Mouse (Mus musculus): ENCODE measurements around the gene Tgm4. TPM values are rescaled to one million over a fixed set of nuclear protein-coding genes. Genes with fewer than 3 reads are reported as not detected.

Tgm4 gene
- polyA plus RNA-seq, 1 experiment from 2014 or later: 0.91 TPM

- ATAC-seq (ENCODE audit: low FRiP score, low TSS enrichment) (no peak), DNase-seq (peak; percentile 0)
- WGBS: 68% methylated on average over 6 of the region's 6 CpGs
Measured at GRCm38 (mm10) chr9:123113931-123114330, 79.4 kb downstream of the Tgm4 start.

GRCm38 (mm10) chr9:123115566-123115965, 81.0 kb downstream of the Tgm4 start:
- 77% methylated on average over 1 of the region's 1 CpGs for WGBS
- H3K9me3 ChIP-seq (ENCODE audit: control insufficient read depth, low read length): no peaks in the 10 kb centered on the region
- no peak overlapping the region for H3K27ac ChIP-seq (replicated peaks; ENCODE audit: low read depth, low read length)
- ATAC-seq (ENCODE audit: low FRiP score, low TSS enrichment) (no peak), DNase-seq (no peak)
- no peaks in the 10 kb centered on the region for H3K27me3 ChIP-seq (ENCODE audit: control insufficient read depth, insufficient read depth, low read length)
- peaks cover 14% of the 10 kb centered on the region for H3K4me1 ChIP-seq (ENCODE audit: control insufficient read depth, insufficient read depth, low read length)
- no peak overlapping the region for H3K4me3 ChIP-seq (replicated peaks; ENCODE audit: low read depth, low read length)
- no peak overlapping the region for H3K4me2 ChIP-seq (ENCODE audit: low read length)
- peaks cover 26% of the 10 kb centered on the region for H3K36me3 ChIP-seq (ENCODE audit: control insufficient read depth, insufficient read depth, low read length)
- no peak overlapping the region for H3K9ac ChIP-seq (replicated peaks; ENCODE audit: low read length)

More at GRCm38 (mm10) chr9:123113931-123114330, 79.4 kb downstream of the Tgm4 start:
- Histone ChIP-seq H3K36me3 (ENCODE audit: control insufficient read depth, insufficient read depth, low read length) (peaks cover 10% of the 10 kb centered on the region), H3K4me3 (replicated peaks; ENCODE audit: low read depth, low read length) (peak overlapping the region; percentile 81), H3K27me3 (ENCODE audit: control insufficient read depth, insufficient read depth, low read length) (no peaks in the 10 kb centered on the region), H3K4me1 (ENCODE audit: control insufficient read depth, insufficient read depth, low read length) (peaks cover 14% of the 10 kb centered on the region), H3K27ac (replicated peaks; ENCODE audit: low read depth, low read length) (peak overlapping the region; percentile 96; the same call in 1 of the 2 replicates), H3K9me3 (ENCODE audit: control insufficient read depth, low read length) (no peaks in the 10 kb centered on the region), H3K9ac (replicated peaks; ENCODE audit: low read length) (peak overlapping the region; percentile 90), H3K4me2 (ENCODE audit: low read length) (peak overlapping the region; percentile 73)

Other genes with a start within 250 kb of the Tgm4 start
- gene Tcaim, start 229.2 kb upstream of the Tgm4 start, polyA plus RNA-seq (2014; fragmentation: Nextera tagmentation; extraction: Ambion mirVana): 7.0 and 8.5 TPM in 2 replicates
- gene Gm35549, start 190.7 kb upstream of the Tgm4 start, polyA plus RNA-seq (2014; fragmentation: Nextera tagmentation; extraction: Ambion mirVana): 0.63 and 0.88 TPM in 2 replicates
- 71.5 and 112 TPM in 2 replicates for gene Zfp445, start 168.7 kb upstream of the Tgm4 start, polyA plus RNA-seq (2014; fragmentation: Nextera tagmentation; extraction: Ambion mirVana)
- 2.1 and 2.7 TPM in 2 replicates for gene Zkscan7, start 149.0 kb upstream of the Tgm4 start, polyA plus RNA-seq (2014; fragmentation: Nextera tagmentation; extraction: Ambion mirVana)
- gene Zfp105, start 111.7 kb upstream of the Tgm4 start, polyA plus RNA-seq (2014; fragmentation: Nextera tagmentation; extraction: Ambion mirVana): 19.2 and 25.4 TPM in 2 replicates
- 36.5 and 37.7 TPM in 2 replicates for gene 1110059G10Rik, start 83.7 kb upstream of the Tgm4 start, polyA plus RNA-seq (2014; fragmentation: Nextera tagmentation; extraction: Ambion mirVana)
- 8.0 and 13.6 TPM in 2 replicates for gene Kif15, start 83.7 kb upstream of the Tgm4 start, polyA plus RNA-seq (2014; fragmentation: Nextera tagmentation; extraction: Ambion mirVana)
- gene Tmem42, start 13.4 kb upstream of the Tgm4 start, polyA plus RNA-seq (2014; fragmentation: Nextera tagmentation; extraction: Ambion mirVana): 27.4 and 35.3 TPM in 2 replicates
- gene Zdhhc3, start 78.5 kb downstream of the Tgm4 start, polyA plus RNA-seq (2014; fragmentation: Nextera tagmentation; extraction: Ambion mirVana): 63.3 and 64.8 TPM in 2 replicates
- 80.6 and 81.4 TPM in 2 replicates for gene Exosc7, start 78.5 kb downstream of the Tgm4 start, polyA plus RNA-seq (2014; fragmentation: Nextera tagmentation; extraction: Ambion mirVana)
- gene Clec3b, start 116.2 kb downstream of the Tgm4 start, polyA plus RNA-seq (2014; fragmentation: Nextera tagmentation; extraction: Ambion mirVana): 0.51 and 0.53 TPM in 2 replicates
- not detected in 2 replicates for gene Cdcp1, start 181.3 kb downstream of the Tgm4 start, polyA plus RNA-seq (2014; fragmentation: Nextera tagmentation; extraction: Ambion mirVana)
- gene Tmem158, start 226.0 kb downstream of the Tgm4 start, polyA plus RNA-seq (2014; fragmentation: Nextera tagmentation; extraction: Ambion mirVana): 26.6 and 41.2 TPM in 2 replicates

Data from midbrain, embryonic 14.5 days (tissue).